Mouse (Mus musculus) kidney, embryonic 15.5 days (tissue): ENCODE results near the gene Serpinh1. TPM values are rescaled to one million over a fixed set of nuclear protein-coding genes. Genes with fewer than 3 reads are reported as not detected.

Source experiments
- ATAC-seq: fragments of 200-750 bp; cut with Nextera tagmentation; replicated peaks from 2 replicates; pipeline ENCODE4 v1.8.0; 2017; ENCODE audit warnings: moderate TSS enrichment; ENCODE audit not compliant: low FRiP score
- H3K27ac ChIP-seq: fragments of 300-500 bp; sonication (generic); 2 replicates; pipeline ENCODE4 v1.5.1; 2015; ENCODE audit warnings: mild to moderate bottlenecking, inconsistent platforms
- H3K27me3 ChIP-seq: fragments of 300-500 bp; sonication (generic); 2 replicates; pipeline ENCODE4 v1.6.1; 2015; ENCODE audit warnings: inconsistent platforms
- H3K36me3 ChIP-seq: fragments of 300-500 bp; sonication (generic); 2 replicates; pipeline ENCODE4 v1.6.1; 2015; ENCODE audit warnings: inconsistent platforms
- H3K4me1 ChIP-seq: fragments of 300-500 bp; sonication (generic); 2 replicates; pipeline ENCODE4 v1.6.1; 2015; ENCODE audit warnings: inconsistent platforms
- H3K4me2 ChIP-seq: fragments of 300-500 bp; sonication (generic); 2 replicates; pipeline ENCODE4 v1.6.1; 2015; ENCODE audit warnings: moderate library complexity, mild to moderate bottlenecking, inconsistent platforms
- H3K4me3 ChIP-seq: fragments of 300-500 bp; sonication (generic); replicated peaks from 2 replicates; pipeline ENCODE4 v1.5.1; 2015; ENCODE audit warnings: mild to moderate bottlenecking, inconsistent platforms
- H3K9ac ChIP-seq: fragments of 300-500 bp; sonication (generic); 2 replicates; pipeline ENCODE4 v1.6.1; 2015; ENCODE audit warnings: mild to moderate bottlenecking, inconsistent platforms
- H3K9me3 ChIP-seq: fragments of 300-500 bp; sonication (generic); replicated peaks from 2 replicates; pipeline ENCODE4 v1.6.1; 2016; ENCODE audit warnings: inconsistent platforms
- WGBS: fragments of 180-500 bp; shearing (Covaris S2); methylation state at CpG from one replicate; pipeline ENCODE4 v1.1.7; 2015; ENCODE audit warnings: mixed read lengths; 5-methylcytosine and 5-hydroxymethylcytosine counted together
- polyA plus RNA-seq: library from polyadenylated mRNA; unstranded; fragments of >200 nt; fragmentation: Nextera tagmentation; extraction: Ambion mirVana; gene quantifications from 2 replicates; pipeline ENCODE4 v1.2.1, GENCODE M21; 2015

Serpinh1 gene
- polyA plus RNA-seq, 1 experiment from 2014 or later = 1,603 TPM

DNA sequence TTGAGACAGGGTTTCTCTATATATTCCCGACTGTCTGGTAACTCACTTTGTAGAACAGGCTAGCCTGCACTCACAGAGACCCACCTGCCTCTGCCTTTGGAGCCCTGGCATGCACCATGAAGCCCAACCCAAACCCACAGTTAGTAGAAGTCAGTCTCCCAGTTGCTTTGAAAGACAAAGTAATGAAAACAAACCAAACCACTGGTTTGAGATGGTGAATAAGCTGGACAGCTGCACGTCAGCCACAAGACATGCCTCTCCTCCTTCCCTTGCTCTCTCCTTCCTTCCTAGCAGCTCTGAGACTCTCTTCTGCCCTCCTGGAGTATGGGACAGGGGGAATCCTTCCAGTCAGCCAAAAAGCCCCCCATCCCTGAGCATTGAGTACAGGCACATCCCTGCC is 9.1 kb upstream of the Serpinh1 start:
- Histone ChIP-seq H3K27me3 (no peaks in the 10 kb centered on the region), H3K27ac (no peak overlapping the region), H3K4me3 (no peak overlapping the region), H3K36me3 (no peaks in the 10 kb centered on the region), H3K4me1 (peaks cover 35% of the 10 kb centered on the region), H3K9me3 (no peaks in the 10 kb centered on the region), H3K4me2 (no peak overlapping the region), H3K9ac (no peak overlapping the region)
- no peak for ATAC-seq
- WGBS = 83% methylated on average over 2 of the region's 2 CpGs

DNA sequence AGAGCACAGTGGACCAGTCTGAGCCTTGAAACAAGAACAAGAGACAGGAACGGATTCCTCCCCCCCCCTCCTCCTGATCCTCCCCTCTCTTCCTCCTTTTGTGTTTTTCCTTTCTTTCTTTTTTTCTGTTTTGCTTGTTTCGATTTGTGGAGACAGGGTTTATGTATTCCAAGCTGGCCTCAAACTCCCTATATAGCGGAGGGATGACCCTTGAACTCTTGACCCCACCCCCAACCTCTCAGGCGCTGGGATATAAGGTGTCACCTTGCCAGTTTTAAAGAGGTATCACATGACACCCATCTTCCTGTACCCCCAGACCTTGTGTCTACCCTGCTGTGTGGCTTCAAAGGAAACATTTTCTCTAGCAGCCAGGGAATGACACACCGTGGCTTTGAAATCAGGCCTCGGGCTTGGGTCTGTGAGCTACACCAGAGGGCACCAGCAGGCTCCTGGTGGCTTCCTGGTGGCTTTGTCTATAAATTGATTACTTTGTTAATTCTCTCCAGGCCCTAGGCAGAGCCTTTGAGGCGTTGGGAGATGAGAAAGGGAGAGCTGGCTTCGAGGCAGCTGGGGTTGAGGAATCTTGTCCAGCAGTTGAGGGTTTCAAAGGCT is 7.9 kb upstream of the Serpinh1 start:
- 0 out of 2 replicates have a peak overlapping the region, but pooled peaks have one; percentile 5 for H3K9ac ChIP-seq

DNA sequence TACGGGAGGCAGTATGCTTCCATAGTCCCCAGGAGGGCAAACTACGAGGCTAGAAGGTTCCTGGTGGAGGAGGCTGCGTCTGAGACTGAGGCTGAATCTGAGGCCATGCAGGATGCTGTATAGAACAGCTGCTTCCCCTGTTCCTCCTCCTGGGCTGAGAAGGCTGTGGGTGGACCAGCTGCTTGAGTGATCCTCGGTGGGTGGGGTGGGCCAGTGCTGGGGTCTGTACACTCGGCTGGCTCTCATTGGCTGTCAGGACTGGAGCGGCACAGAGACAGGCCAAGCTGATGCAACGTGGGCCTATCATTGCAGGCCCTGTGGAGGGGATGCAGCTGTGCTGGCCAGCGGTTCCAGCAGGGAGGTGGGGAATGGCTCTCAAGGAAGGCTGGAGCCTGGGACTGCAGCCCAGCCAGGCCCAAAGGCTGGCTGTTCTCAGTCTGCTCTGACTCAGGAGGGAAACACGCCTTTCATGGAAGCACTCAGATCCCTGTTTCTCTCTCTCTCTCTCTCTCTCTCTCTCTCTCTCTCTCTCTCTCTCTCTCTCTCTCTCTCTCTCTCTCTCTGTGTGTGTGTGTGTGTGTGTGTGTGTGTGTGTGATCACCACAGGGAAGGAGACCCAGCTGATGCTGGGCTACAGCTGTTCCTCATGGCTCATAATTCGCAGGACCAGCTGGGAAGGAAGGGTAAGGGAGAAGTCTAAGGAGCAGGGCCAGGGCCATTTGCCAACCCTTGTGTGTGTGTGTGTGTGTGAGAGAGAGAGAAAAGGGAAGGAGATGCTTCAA is 7.2 kb upstream of the Serpinh1 start:
- Histone ChIP-seq H3K27ac (peak overlapping the region; percentile 98), H3K36me3 (no peaks in the 10 kb centered on the region), H3K4me2 (peak overlapping the region; percentile 39), H3K4me1 (peaks cover 54% of the 10 kb centered on the region), H3K9ac (peak overlapping the region; percentile 37; the same call in 1 of the 2 replicates), H3K9me3 (no peaks in the 10 kb centered on the region), H3K27me3 (no peaks in the 10 kb centered on the region), H3K4me3 (0 out of 2 replicates have a peak overlapping the region, but pooled peaks have one; percentile 8)
- 5% methylated on average over 10 of the region's 10 CpGs for WGBS
- ATAC-seq = peak; percentile 98

More for the DNA sequence above, 7.9 kb upstream of the Serpinh1 start:
- Histone ChIP-seq H3K4me2 (peak overlapping the region; percentile 39), H3K4me1 (peaks cover 48% of the 10 kb centered on the region), H3K27ac (peak overlapping the region; percentile 98), H3K27me3 (no peaks in the 10 kb centered on the region), H3K9me3 (no peaks in the 10 kb centered on the region), H3K36me3 (no peaks in the 10 kb centered on the region), H3K4me3 (0 out of 2 replicates have a peak overlapping the region, but pooled peaks have one; percentile 8)
- no peak for ATAC-seq
- WGBS = 16% methylated on average over 8 of the region's 8 CpGs

DNA sequence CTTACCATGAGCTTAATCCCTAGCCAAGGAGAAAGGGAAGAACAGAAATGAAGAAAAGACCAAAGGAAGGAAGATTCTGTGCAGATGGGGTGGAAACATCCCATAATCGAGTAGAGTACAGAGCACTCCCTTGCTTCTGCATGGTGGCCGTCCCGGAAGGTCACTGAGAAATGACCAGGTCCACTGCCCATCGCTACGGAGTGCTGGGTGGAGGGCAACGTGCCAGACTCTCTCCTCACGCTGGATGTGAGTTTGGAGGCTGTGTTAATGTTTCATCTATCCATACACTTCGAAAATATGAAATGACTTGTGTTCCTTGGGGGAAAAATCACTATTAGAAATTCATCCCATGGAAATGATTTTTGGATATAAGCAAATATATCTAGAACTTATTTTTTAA is 5.3 kb upstream of the Serpinh1 start:
- Histone ChIP-seq H3K9me3 (no peaks in the 10 kb centered on the region), H3K4me3 (no peak overlapping the region), H3K4me2 (no peak overlapping the region), H3K27ac (0 out of 2 replicates have a peak overlapping the region, but pooled peaks have one; percentile 11), H3K9ac (no peak overlapping the region), H3K27me3 (no peaks in the 10 kb centered on the region), H3K4me1 (peaks cover 70% of the 10 kb centered on the region), H3K36me3 (no peaks in the 10 kb centered on the region)
- 82% methylated on average over 8 of the region's 8 CpGs for WGBS
- no peak for ATAC-seq

DNA sequence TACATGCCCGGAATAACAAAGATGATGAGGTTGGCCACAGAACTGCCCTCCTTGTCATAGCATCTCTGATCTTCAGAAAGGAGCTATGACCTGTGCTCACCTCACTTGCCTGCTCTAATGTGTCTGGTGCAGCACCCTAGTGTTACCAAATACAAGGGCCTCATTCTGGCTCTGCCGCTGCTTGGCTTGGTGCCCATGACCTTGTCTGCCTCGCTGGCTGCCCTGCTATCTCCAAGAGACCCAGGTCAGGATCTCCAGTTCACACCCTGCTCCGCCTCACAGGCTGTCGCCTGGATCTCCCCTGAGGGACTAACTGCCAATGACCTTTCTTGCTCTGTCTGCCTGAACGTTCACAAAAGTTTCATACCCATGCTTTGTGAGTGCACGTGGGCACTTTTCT is 4.2 kb upstream of the Serpinh1 start:
- H3K27me3 ChIP-seq = no peaks in the 10 kb centered on the region
- peaks cover 73% of the 10 kb centered on the region for H3K4me1 ChIP-seq
- no peak for ATAC-seq
- H3K4me2 ChIP-seq = peak overlapping the region; percentile 48; the same call in 1 of the 2 replicates
- H3K9me3 ChIP-seq = no peaks in the 10 kb centered on the region
- 48% methylated on average over 7 of the region's 7 CpGs for WGBS
- H3K27ac ChIP-seq = peak overlapping the region; percentile 93
- no peak overlapping the region for H3K9ac ChIP-seq
- H3K4me3 ChIP-seq = no peak overlapping the region
- H3K36me3 ChIP-seq = no peaks in the 10 kb centered on the region

DNA sequence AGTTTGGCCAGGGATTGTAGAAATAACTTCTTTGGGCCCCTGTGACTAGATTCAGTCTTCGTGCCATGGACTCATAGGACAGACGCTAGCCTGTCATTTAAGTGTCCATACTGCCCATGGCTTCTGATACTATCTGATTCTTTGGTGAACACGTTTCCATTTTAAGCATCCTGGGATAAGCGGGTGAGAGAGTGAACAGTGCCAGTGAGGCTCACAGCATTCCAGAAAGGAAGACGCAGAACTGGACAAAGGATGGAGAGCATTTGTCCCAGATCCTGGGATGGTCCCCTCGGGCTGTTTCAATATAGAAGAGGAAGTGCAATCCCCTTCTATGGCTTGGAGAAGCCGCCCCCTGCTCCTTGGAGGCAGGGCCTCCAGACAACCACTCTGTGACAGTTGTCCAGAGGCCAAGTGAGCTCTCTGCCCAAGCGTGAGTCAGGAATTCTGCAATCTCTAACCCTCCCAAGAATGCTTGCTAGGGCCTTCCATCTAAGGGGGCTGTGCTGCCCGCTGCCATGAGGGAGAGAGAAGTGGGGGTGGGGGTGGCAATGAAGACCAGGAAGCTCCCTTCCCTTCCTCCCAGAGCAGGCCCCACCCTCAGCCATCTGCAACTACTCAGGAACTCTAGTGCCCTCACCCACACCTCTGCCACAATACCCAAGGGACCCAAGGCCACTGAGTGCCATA is 3.3 kb upstream of the Serpinh1 start:
- Histone ChIP-seq H3K9ac (peak overlapping the region; percentile 2; the same call in 1 of the 2 replicates), H3K27ac (peak overlapping the region; percentile 93), H3K27me3 (no peaks in the 10 kb centered on the region), H3K36me3 (no peaks in the 10 kb centered on the region), H3K9me3 (no peaks in the 10 kb centered on the region), H3K4me2 (peak overlapping the region; percentile 48), H3K4me3 (peak overlapping the region; percentile 11; the same call in 1 of the 2 replicates), H3K4me1 (peaks cover 72% of the 10 kb centered on the region)
- WGBS = 35% methylated on average over 9 of the region's 9 CpGs
- ATAC-seq = no peak

DNA sequence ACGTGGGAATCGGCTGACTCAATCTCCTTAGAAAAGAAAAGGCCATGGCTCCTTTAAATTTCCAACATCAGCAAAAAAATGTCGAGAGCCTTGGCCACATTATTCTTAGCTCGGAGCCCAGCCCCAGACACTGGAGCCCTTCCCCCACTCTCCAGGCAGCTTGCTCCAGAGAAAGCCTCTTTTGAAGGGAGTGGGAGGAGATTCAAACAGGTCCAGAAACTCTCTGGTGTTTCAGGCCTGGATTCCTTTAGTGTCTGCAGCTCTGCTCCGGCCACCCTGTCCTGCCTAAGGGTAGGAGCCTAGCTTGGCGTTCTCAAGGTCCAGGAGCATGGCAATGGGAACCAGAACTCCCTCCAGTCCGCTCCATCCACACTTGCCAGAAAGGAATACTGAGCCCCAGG is 2.7 kb upstream of the Serpinh1 start:
- 11% methylated on average over 7 of the region's 7 CpGs for WGBS
- H3K27me3 ChIP-seq = no peaks in the 10 kb centered on the region
- peak overlapping the region; percentile 48 for H3K4me2 ChIP-seq
- H3K36me3 ChIP-seq = no peaks in the 10 kb centered on the region
- ATAC-seq = 0 out of 2 replicates have a peak, but pooled peaks have one; percentile 11
- H3K27ac ChIP-seq = peak overlapping the region; percentile 93
- H3K9ac ChIP-seq = peak overlapping the region; percentile 15; the same call in 1 of the 2 replicates
- peaks cover 71% of the 10 kb centered on the region for H3K4me1 ChIP-seq
- no peaks in the 10 kb centered on the region for H3K9me3 ChIP-seq
- peak overlapping the region; percentile 11; the same call in 1 of the 2 replicates for H3K4me3 ChIP-seq

DNA sequence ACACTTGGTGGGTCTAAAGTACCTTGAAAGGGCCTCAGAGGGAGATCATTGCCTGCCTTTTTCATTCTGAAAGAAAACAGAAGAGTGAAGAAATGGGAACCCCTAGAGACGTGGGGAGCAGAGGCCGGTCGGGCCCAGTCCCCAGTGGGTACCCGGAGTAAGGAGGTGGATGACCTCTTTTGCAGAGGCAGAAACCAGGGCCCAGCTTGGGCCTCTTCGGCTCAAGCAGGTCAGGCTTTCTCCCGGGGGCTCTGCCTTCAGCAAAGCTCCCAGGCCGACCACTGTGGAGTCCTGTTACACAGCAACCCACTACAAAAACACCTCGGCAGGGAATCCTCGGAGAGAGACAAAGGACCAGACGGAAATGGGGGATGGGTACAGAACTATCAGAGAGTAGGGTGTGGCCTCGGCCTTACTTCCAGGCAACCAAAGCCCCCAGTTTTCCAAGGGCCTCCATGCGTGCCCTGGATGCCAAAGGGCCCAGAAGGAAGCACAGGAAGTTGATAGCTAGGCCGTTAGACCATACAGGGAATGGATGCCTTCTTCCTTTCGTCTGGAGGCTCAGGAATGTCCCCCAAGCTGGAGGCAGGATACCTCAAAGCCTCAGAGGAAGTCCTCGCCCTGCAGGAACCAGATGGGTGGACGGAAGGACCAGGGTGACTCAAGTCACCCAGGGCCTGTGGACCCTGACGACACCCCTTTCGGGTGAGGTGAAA is 1.1 kb downstream of the Serpinh1 start:
- Histone ChIP-seq H3K4me1 (peaks cover 80% of the 10 kb centered on the region), H3K27me3 (no peaks in the 10 kb centered on the region), H3K9ac (peak overlapping the region; percentile 91), H3K4me3 (peak overlapping the region; percentile 79), H3K9me3 (no peaks in the 10 kb centered on the region), H3K27ac (peak overlapping the region; percentile 96), H3K36me3 (peaks cover 33% of the 10 kb centered on the region), H3K4me2 (peak overlapping the region; percentile 88)
- WGBS = 4% methylated on average over 18 of the region's 18 CpGs
- peak; percentile 5 for ATAC-seq

DNA sequence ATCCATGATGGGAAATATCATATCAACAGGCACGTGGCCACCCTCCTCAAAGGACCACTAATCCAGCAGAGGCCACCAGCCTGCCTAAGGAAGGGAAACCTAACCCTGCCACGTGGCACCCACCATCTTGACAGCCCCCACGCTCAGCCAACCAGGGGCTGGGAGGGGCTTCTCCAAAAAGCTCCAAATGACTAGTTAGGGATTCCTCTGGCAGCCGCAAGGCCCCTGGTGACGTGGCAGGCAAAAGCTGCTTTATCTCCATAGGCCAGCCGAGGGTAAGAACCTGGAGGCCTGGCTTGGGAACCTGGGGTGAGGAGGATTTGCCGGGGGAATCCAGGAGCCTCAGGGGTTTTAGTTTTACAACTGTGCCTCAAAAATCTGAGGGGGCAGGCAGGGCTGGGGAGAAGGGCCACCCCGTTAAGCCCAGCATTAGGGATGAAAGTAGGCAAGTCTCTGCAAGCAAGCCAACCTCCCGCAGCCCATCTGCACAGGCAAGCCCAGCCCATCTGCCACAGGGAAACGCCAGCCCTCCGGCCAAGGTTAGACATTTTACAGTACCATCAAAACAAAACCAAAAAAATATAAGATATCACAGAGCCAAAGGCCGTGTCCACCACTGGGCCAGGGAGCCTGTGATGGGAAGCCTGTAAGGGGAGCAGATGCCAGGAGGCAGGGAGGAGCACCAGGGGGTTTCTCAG is 1.8 kb downstream of the Serpinh1 start:
- H3K4me3 ChIP-seq = peak overlapping the region; percentile 79
- peak overlapping the region; percentile 88 for H3K4me2 ChIP-seq
- H3K27ac ChIP-seq = peak overlapping the region; percentile 96
- no peaks in the 10 kb centered on the region for H3K27me3 ChIP-seq
- ATAC-seq = no peak
- peak overlapping the region; percentile 91 for H3K9ac ChIP-seq
- peaks cover 40% of the 10 kb centered on the region for H3K36me3 ChIP-seq
- no peaks in the 10 kb centered on the region for H3K9me3 ChIP-seq
- H3K4me1 ChIP-seq = peaks cover 78% of the 10 kb centered on the region
- 2% methylated on average over 12 of the region's 12 CpGs for WGBS

DNA sequence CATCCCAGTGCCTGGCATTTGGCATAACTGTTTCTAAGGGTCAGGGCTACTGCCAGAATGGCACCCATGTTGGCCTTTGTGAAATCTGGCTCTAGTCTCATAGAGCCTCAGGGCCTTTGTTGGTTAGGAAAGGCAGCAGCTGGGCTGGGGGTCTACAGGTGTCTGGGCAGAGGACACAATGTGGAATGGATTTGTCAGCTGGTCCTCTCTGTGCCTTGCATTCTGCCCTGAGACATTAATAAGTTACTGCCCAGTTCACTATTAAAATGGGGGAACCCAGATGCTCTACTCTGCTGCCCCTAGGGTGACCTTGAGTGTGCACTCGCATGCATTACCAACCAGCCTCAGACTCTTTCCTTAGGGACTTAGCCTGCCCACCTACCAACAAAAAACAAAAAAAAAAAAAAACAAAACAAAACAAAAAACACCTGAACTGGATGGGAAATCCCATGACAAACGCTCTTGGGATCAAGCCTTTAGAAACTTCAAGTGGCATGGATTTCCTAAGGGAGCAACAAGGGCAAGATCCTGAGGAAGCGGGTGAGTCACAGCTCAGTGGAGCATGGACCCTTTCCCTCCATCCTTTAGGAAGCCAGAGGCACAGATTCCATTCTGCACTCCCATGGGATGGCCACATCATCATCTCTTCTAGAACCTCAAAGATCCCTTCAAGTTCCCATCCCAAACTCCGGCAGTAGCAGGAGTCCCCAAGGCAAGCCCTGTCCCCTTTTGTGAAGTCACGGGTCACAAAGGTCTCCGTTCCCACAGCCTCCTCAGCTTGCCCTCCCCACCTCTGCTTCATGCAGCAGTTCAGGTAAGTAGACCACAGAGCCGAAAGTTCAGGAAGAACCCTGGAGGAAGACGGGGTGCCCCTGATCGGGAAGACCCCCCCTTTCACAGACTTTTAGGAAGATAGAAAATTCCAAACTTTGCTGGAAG is 3.0 kb downstream of the Serpinh1 start:
- peaks cover 76% of the 10 kb centered on the region for H3K4me1 ChIP-seq
- no peaks in the 10 kb centered on the region for H3K27me3 ChIP-seq
- no peaks in the 10 kb centered on the region for H3K9me3 ChIP-seq
- peaks cover 52% of the 10 kb centered on the region for H3K36me3 ChIP-seq
- no peak for ATAC-seq
- peak overlapping the region; percentile 91 for H3K9ac ChIP-seq
- peak overlapping the region; percentile 88 for H3K4me2 ChIP-seq
- peak overlapping the region; percentile 79 for H3K4me3 ChIP-seq
- WGBS = 29% methylated on average over 9 of the region's 9 CpGs
- H3K27ac ChIP-seq = peak overlapping the region; percentile 96
